Mouse (Mus musculus): Measurements from ENCODE around the gene Sart1. TPM values are rescaled to one million over a fixed set of nuclear protein-coding genes. Genes with fewer than 3 reads are reported as not detected.

The Sart1 gene
- total RNA-seq, 2 experiments from 2014 or later = 78.4 to 88.6 TPM

Other genes with a start within 250 kb of the Sart1 start
- 10 to 100 TPM; 57.3 to 61.0 TPM for gene Pacs1, start 115.6 kb downstream of the Sart1 start, total RNA-seq (2021)
- gene Sf3b2, start 93.2 kb downstream of the Sart1 start, total RNA-seq (2021) = 100 to 1,000 TPM; 209 to 213 TPM
- 10 to 100 TPM; 70.5 to 73.8 TPM for gene Gal3st3, start 90.4 kb downstream of the Sart1 start, total RNA-seq (2021)
- not detected for gene Catsper1, start 53.0 kb downstream of the Sart1 start, total RNA-seq (2021)
- 10 to 100 TPM; 25.4 to 26.9 TPM for gene Cst6, start 39.1 kb downstream of the Sart1 start, total RNA-seq (2021)
- gene Eif1ad, start 22.0 kb downstream of the Sart1 start, total RNA-seq (2021) = 10 to 100 TPM; 22.6 to 26.3 TPM
- gene Banf1, start 21.5 kb downstream of the Sart1 start, total RNA-seq (2021) = 10 to 100 TPM; 83.5 to 84.2 TPM
- not detected for gene Tsga10ip, start 13.8 kb upstream of the Sart1 start, total RNA-seq (2021)
- 100 to 1,000 TPM; 263 to 283 TPM for gene Drap1, start 36.3 kb upstream of the Sart1 start, total RNA-seq (2021)
- gene AI837181, start 36.4 kb upstream of the Sart1 start, total RNA-seq (2021) = 10 to 100 TPM; 73.6 to 75.6 TPM
- gene Fosl1, start 58.8 kb upstream of the Sart1 start, total RNA-seq (2021) = not detected
- gene Ccdc85b, start 69.2 kb upstream of the Sart1 start, total RNA-seq (2021) = 10 to 100 TPM; 28.3 to 31.5 TPM
- 10 to 100 TPM; 91.2 to 98.9 TPM for gene Fibp, start 71.9 kb upstream of the Sart1 start, total RNA-seq (2021)
- gene Ctsw, start 79.8 kb upstream of the Sart1 start, total RNA-seq (2021) = under 1 TPM; 0.33 to 0.61 TPM
- 10 to 100 TPM; 12.9 to 15.9 TPM for gene Efemp2, start 85.3 kb upstream of the Sart1 start, total RNA-seq (2021)
- gene Mus81, start 99.7 kb upstream of the Sart1 start, total RNA-seq (2021) = 10 to 100 TPM; 28.0 to 33.9 TPM
- 1,000 to 10,000 TPM; 1,316 to 1,327 TPM for gene Cfl1, start 101.8 kb upstream of the Sart1 start, total RNA-seq (2021)
- 1 to 10 TPM; 5.3 to 6.7 TPM for gene 1700020D05Rik, start 115.1 kb upstream of the Sart1 start, total RNA-seq (2021)
- 10 to 100 TPM; 88.3 TPM for gene Snx32, start 121.8 kb upstream of the Sart1 start, total RNA-seq (2021)
- gene Ovol1, start 171.9 kb upstream of the Sart1 start, total RNA-seq (2021) = not detected
- 1 to 10 TPM; 5.7 to 6.1 TPM for gene Ap5b1, start 179.3 kb upstream of the Sart1 start, total RNA-seq (2021)
- gene Rnaseh2c, start 213.2 kb upstream of the Sart1 start, total RNA-seq (2021) = 10 to 100 TPM; 83.1 to 83.4 TPM
- 10 to 100 TPM; 92.6 to 96.3 TPM for gene Kat5, start 221.5 kb upstream of the Sart1 start, total RNA-seq (2021)
- 10 to 100 TPM; 18.8 to 22.0 TPM for gene Rela, start 248.8 kb upstream of the Sart1 start, total RNA-seq (2021)

All from left cerebral cortex, adult 18-20 months (tissue).